Comparison of ENCODE assay signal across 31 mouse cellular contexts in genomic region chrX:6968598-6968997, GRCm38 (mm10).
DNase-seq lines count a peak whose midpoint lies in the region; ATAC-seq and TF ChIP-seq lines count a peak whose summit lies in the region.
"Had no signal": no experiment of that assay in that cellular context is flagged by ENCODE, and none has a peak within 500 bp of the region (broad histone marks: within the 10 kb centered on the region; RNA-seq: fewer than 3 reads in every experiment).

No protein-coding gene starts in this region.

- no peak overlapping the region for H3K27ac ChIP-seq in liver, postnatal 0 days (ENCODE audit: low read depth)
- no peak overlapping the region for H3K27ac ChIP-seq in stomach, embryonic 15.5 days
- H3K27ac ChIP-seq: hindbrain, embryonic 10.5 days; hindbrain, embryonic 15.5 days; kidney, embryonic 15.5 days; limb, embryonic 10.5 days; limb, embryonic 15.5 days; liver, embryonic 14.5 days; lung, embryonic 15.5 days; macrophage had no signal

- no peak for TF ChIP-seq CTCF in liver, postnatal 0 days (IDR thresholded peaks at IDR 0.05; ENCODE audit: low read depth)

- no peaks in the 10 kb centered on the region for H3K36me3 ChIP-seq in liver, postnatal 0 days (replicated peaks; ENCODE audit: insufficient read depth, low read length)
- H3K36me3 ChIP-seq in stomach, embryonic 15.5 days, result no peaks in the 10 kb centered on the region
- H3K36me3 ChIP-seq: heart, embryonic 12.5 days; hindbrain, embryonic 10.5 days; hindbrain, embryonic 15.5 days; kidney, embryonic 15.5 days; limb, embryonic 10.5 days; limb, embryonic 15.5 days; lung, embryonic 15.5 days had no signal

- no peaks in the 10 kb centered on the region for H3K4me1 ChIP-seq in liver, postnatal 0 days (ENCODE audit: insufficient read depth)
- no peaks in the 10 kb centered on the region for H3K4me1 ChIP-seq in stomach, embryonic 15.5 days
- H3K4me1 ChIP-seq: heart, embryonic 12.5 days; hindbrain, embryonic 10.5 days; hindbrain, embryonic 15.5 days; kidney, embryonic 15.5 days; limb, embryonic 10.5 days; limb, embryonic 15.5 days; lung, embryonic 15.5 days had no signal

- H3K4me2 ChIP-seq in liver, postnatal 0 days (ENCODE audit: low read depth, low read length), result no peak overlapping the region
- no peak overlapping the region for H3K4me2 ChIP-seq in stomach, embryonic 15.5 days
- H3K4me2 ChIP-seq: heart, embryonic 12.5 days; hindbrain, embryonic 15.5 days; kidney, embryonic 15.5 days; limb, embryonic 15.5 days; lung, embryonic 15.5 days; midbrain, embryonic 11.5 days had no signal

- no peak for DNase-seq in liver, postnatal 0 days
- DNase-seq in liver, result no peak
- DNase-seq in thymus, postnatal 25 days, result peak; percentile 4
- no peak for DNase-seq in right cerebral cortex, adult 2 months (ENCODE audit: low spot score in 2 of 2)
- DNase-seq in frontal cortex, postnatal 10 days (ENCODE audit: low spot score in 2 of 2), result no peak
- DNase-seq: adrenal gland, adult 2 months; adrenal gland, postnatal 36 days; cerebellum, adult 18-20 months; cerebellum, postnatal 10 days; gastrocnemius, postnatal 10 days; heart, postnatal 10 days; kidney, adult 18-20 months; kidney, postnatal 25 days; spleen, adult 18-20 months had no signal

- ATAC-seq in liver, postnatal 0 days, result no peak
- ATAC-seq in common myeloid progenitor, adult 5-6 weeks (replicated peaks; ENCODE audit: low read depth, poor library complexity, severe bottlenecking), result peak; percentile 97
- peak; percentile 35; the same call in 1 of the 2 replicates for ATAC-seq in stomach, embryonic 15.5 days (ENCODE audit: insufficient read depth, low FRiP score, low read depth)
- ATAC-seq: activated CD4-positive, CD25-positive, alpha-beta regulatory T cell, adult 4 months; forebrain, embryonic 16.5 days; midbrain, embryonic 16.5 days had no signal

- H3K4me3 ChIP-seq in liver, postnatal 0 days (ENCODE audit: low read depth, low read length), result no peak overlapping the region
- H3K4me3 ChIP-seq in stomach, embryonic 15.5 days (replicated peaks), result no peak overlapping the region
- H3K4me3 ChIP-seq: erythroblast, embryonic 14.5 days; heart, embryonic 12.5 days; hindbrain, embryonic 10.5 days; hindbrain, embryonic 15.5 days; kidney, embryonic 15.5 days; limb, embryonic 10.5 days; limb, embryonic 15.5 days; lung, embryonic 15.5 days had no signal

- H3K9me3 ChIP-seq in liver, postnatal 0 days (ENCODE audit: low read length), result no peaks in the 10 kb centered on the region
- H3K9me3 ChIP-seq in stomach, embryonic 15.5 days, result no peaks in the 10 kb centered on the region
- H3K9me3 ChIP-seq: heart, embryonic 12.5 days; hindbrain, embryonic 10.5 days; hindbrain, embryonic 15.5 days; kidney, embryonic 15.5 days; limb, embryonic 10.5 days; limb, embryonic 15.5 days; lung, embryonic 15.5 days had no signal

- peak; percentile 68; the same call in 1 of the 2 replicates for TF ChIP-seq EP300 in liver, postnatal 0 days (IDR thresholded peaks at IDR 0.05; ENCODE audit: low read depth)

- no peak overlapping the region for H3K9ac ChIP-seq in liver, postnatal 0 days (replicated peaks)
- H3K9ac ChIP-seq in stomach, embryonic 15.5 days, result no peak overlapping the region
- H3K9ac ChIP-seq: heart, embryonic 12.5 days; hindbrain, embryonic 15.5 days; kidney, embryonic 15.5 days; limb, embryonic 15.5 days; liver, embryonic 14.5 days; lung, embryonic 15.5 days had no signal

- 39% methylated on average over 3 of the region's 3 CpGs for WGBS in liver, postnatal 0 days (ENCODE audit: insufficient replicate concordance)
- 63% methylated on average over 3 of the region's 3 CpGs for WGBS in stomach, embryonic 15.5 days

- H3K27me3 ChIP-seq in liver, postnatal 0 days (ENCODE audit: insufficient read depth, low read length), result no peaks in the 10 kb centered on the region
- H3K27me3 ChIP-seq in stomach, embryonic 15.5 days (replicated peaks), result no peaks in the 10 kb centered on the region
- H3K27me3 ChIP-seq: CH12.LX; heart, embryonic 12.5 days; hindbrain, embryonic 15.5 days; kidney, embryonic 15.5 days; limb, embryonic 15.5 days; lung, embryonic 15.5 days had no signal
